Mouse (Mus musculus) MEL (cell line): ENCODE measurements around the gene Rassf3. TPM values are rescaled to one million over a fixed set of nuclear protein-coding genes. Genes with fewer than 3 reads are reported as not detected.

Source experiments
- DNase-seq: peaks from one replicate; pipeline ENCODE4 v3.0.0; 2011; ENCODE audit warnings: low read depth, low spot score
- H3K27ac ChIP-seq: 2 replicates; pipeline ENCODE4 v1.5.1; 2012; ENCODE audit warnings: low read depth, mild to moderate bottlenecking, control low read depth, low read length, moderate library complexity; ENCODE audit not compliant: control insufficient read depth
- H3K27me3 ChIP-seq, 2 experiments: fragments of 150-350 bp in 1 of 2; sonication (generic) in 1 of 2; 2 replicates each; pipeline ENCODE4 v1.6.1; 2012; ENCODE audit warnings: low read length in 2 of 2, mild to moderate bottlenecking in 2 of 2, improper control_type of control experiment in 1 of 2, moderate library complexity in 1 of 2; ENCODE audit not compliant: insufficient read depth in 2 of 2, control insufficient read depth in 1 of 2
- H3K36me3 ChIP-seq, 2 experiments: 2 replicates each; pipeline ENCODE4 v1.6.1; 2012 to 2014; ENCODE audit warnings: low read length in 2 of 2, improper control_type of control experiment in 1 of 2, inconsistent platforms in 1 of 2, mild to moderate bottlenecking in 1 of 2; ENCODE audit not compliant: insufficient read depth in 2 of 2, control insufficient read depth in 1 of 2
- H3K4me1 ChIP-seq, 2 experiments: fragments of 150-350 bp in 1 of 2; sonication (generic) in 1 of 2; 2 replicates each; pipeline ENCODE4 v1.6.1; 2012; ENCODE audit warnings: low read length in 2 of 2, improper control_type of control experiment in 1 of 2, mild to moderate bottlenecking in 1 of 2; ENCODE audit not compliant: insufficient read depth in 2 of 2, control insufficient read depth in 1 of 2
- H3K4me3 ChIP-seq, 2 experiments: fragments of 150-350 bp in 1 of 2; sonication (generic) in 1 of 2; 2 replicates each; pipeline ENCODE4 v1.5.1; 2012; ENCODE audit warnings: low read depth in 2 of 2, low read length in 2 of 2, mild to moderate bottlenecking in 2 of 2, moderate library complexity in 2 of 2, control low read depth in 1 of 2, improper control_type of control experiment in 1 of 2; ENCODE audit not compliant: control insufficient read depth in 1 of 2, insufficient read depth in 1 of 2
- H3K79me2 ChIP-seq: 2 replicates; pipeline ENCODE4 v1.6.1; 2012; ENCODE audit warnings: mild to moderate bottlenecking, low read length, moderate library complexity; ENCODE audit not compliant: control insufficient read depth, poor library complexity, insufficient read depth
- H3K9ac ChIP-seq: 2 replicates; pipeline ENCODE4 v1.6.1; 2012; ENCODE audit warnings: low read depth, mild to moderate bottlenecking, control low read depth, low read length, moderate library complexity; ENCODE audit not compliant: control insufficient read depth, poor library complexity, severe bottlenecking
- H3K9me3 ChIP-seq: fragments of 150-350 bp; sonication (generic); replicated peaks from 2 replicates; pipeline ENCODE4 v1.6.1; 2012; ENCODE audit warnings: mild to moderate bottlenecking, low read length, improper control_type of control experiment, moderate library complexity; ENCODE audit not compliant: insufficient read depth
- BHLHE40 ChIP-seq: IDR thresholded peaks from 2 replicates; pipeline ENCODE4 v1.6.1; 2012; ENCODE audit warnings: low read depth, mild to moderate bottlenecking, inconsistent platforms, low read length, improper control_type of control experiment, borderline replicate concordance
- CHD1 ChIP-seq: IDR thresholded peaks from 2 replicates; pipeline ENCODE4 v1.6.1; 2012; ENCODE audit warnings: low read depth, mild to moderate bottlenecking, inconsistent platforms, low read length, improper control_type of control experiment
- CTCF ChIP-seq, 3 experiments: IDR thresholded peaks in 2 of 3; conservative IDR thresholded peaks in 1 of 3; 2 replicates each; pipeline ENCODE4 v1.5.1; 2011 to 2012; ENCODE audit warnings: low read length in 3 of 3, low read depth in 2 of 3, mild to moderate bottlenecking in 2 of 3, improper control_type of control experiment in 1 of 3, inconsistent platforms in 1 of 3, mixed read lengths in 1 of 3, moderate library complexity in 1 of 3; ENCODE audit not compliant: control insufficient read depth in 1 of 3, insufficient read depth in 1 of 3, poor library complexity in 1 of 3, severe bottlenecking in 1 of 3
- MAX ChIP-seq: IDR thresholded peaks from 2 replicates; pipeline ENCODE4 v1.6.1; 2011; ENCODE audit warnings: low read length, improper control_type of control experiment
- MAZ ChIP-seq: IDR thresholded peaks from 2 replicates; pipeline ENCODE4 v1.6.1; 2012; ENCODE audit warnings: low read depth, mild to moderate bottlenecking, inconsistent platforms, low read length, improper control_type of control experiment
- MXI1 ChIP-seq: IDR thresholded peaks from 2 replicates; pipeline ENCODE4 v1.6.1; 2011; ENCODE audit warnings: mild to moderate bottlenecking, low read depth, low read length, improper control_type of control experiment
- NELFE ChIP-seq: IDR thresholded peaks from 2 replicates; pipeline ENCODE4 v1.6.1; 2011; ENCODE audit warnings: low read depth, low read length, improper control_type of control experiment
- POLR2A ChIP-seq, 2 experiments: IDR thresholded peaks; 2 replicates each; pipeline ENCODE4 v1.6.1; 2011 to 2012; ENCODE audit warnings: low read length in 2 of 2, mild to moderate bottlenecking in 2 of 2, control low read depth in 1 of 2, improper control_type of control experiment in 1 of 2, low read depth in 1 of 2, moderate library complexity in 1 of 2; ENCODE audit not compliant: control insufficient read depth in 1 of 2, insufficient read depth in 1 of 2, poor library complexity in 1 of 2
- POLR2AphosphoS5 ChIP-seq: IDR thresholded peaks from 2 replicates; pipeline ENCODE4 v1.6.1; 2012; ENCODE audit warnings: low read depth, borderline replicate concordance, mild to moderate bottlenecking, inconsistent platforms, low read length, moderate library complexity, mixed read lengths
- RAD21 ChIP-seq: IDR thresholded peaks from 2 replicates; pipeline ENCODE4 v1.6.1; 2011; ENCODE audit warnings: mild to moderate bottlenecking, low read depth, low read length, improper control_type of control experiment
- SIN3A ChIP-seq: IDR thresholded peaks from 2 replicates; pipeline ENCODE4 v1.6.1; 2012; ENCODE audit warnings: low read length, improper control_type of control experiment, inconsistent platforms
- SMC3 ChIP-seq: IDR thresholded peaks from 2 replicates; pipeline ENCODE4 v1.6.1; 2011; ENCODE audit warnings: low read depth, low read length, improper control_type of control experiment
- TAL1 ChIP-seq: IDR thresholded peaks from 2 replicates; pipeline ENCODE4 v1.6.1; 2012; ENCODE audit warnings: mild to moderate bottlenecking, inconsistent platforms, low read length, moderate library complexity, mixed read lengths
- TBP ChIP-seq: IDR thresholded peaks from 2 replicates; pipeline ENCODE4 v1.8.0; 2011; ENCODE audit warnings: low read depth, low read length, improper control_type of control experiment
- UBTF ChIP-seq: IDR thresholded peaks from 2 replicates; pipeline ENCODE4 v1.6.1; 2012; ENCODE audit warnings: low read depth, mild to moderate bottlenecking, inconsistent platforms, low read length, improper control_type of control experiment, moderate library complexity, borderline replicate concordance; ENCODE audit not compliant: insufficient read depth
- USF2 ChIP-seq, 2 experiments: IDR thresholded peaks; 2 replicates each; pipeline ENCODE4 v1.6.1; 2011 to 2012; ENCODE audit warnings: improper control_type of control experiment in 2 of 2, low read length in 2 of 2, borderline replicate concordance in 1 of 2, inconsistent platforms in 1 of 2, low read depth in 1 of 2, mild to moderate bottlenecking in 1 of 2; ENCODE audit not compliant: insufficient read depth in 1 of 2
- ZC3H11A ChIP-seq: IDR thresholded peaks from 2 replicates; pipeline ENCODE4 v1.6.1; 2012; ENCODE audit warnings: low read depth, mild to moderate bottlenecking, inconsistent platforms, low read length, improper control_type of control experiment
- ZMIZ1 ChIP-seq: IDR thresholded peaks from 2 replicates; pipeline ENCODE4 v1.6.1; 2012; ENCODE audit warnings: low read depth, mild to moderate bottlenecking, inconsistent platforms, low read length, improper control_type of control experiment, moderate library complexity
- ZNF384 ChIP-seq: IDR thresholded peaks from 2 replicates; pipeline ENCODE4 v1.6.1; 2012; ENCODE audit warnings: low read depth, mild to moderate bottlenecking, inconsistent platforms, low read length, improper control_type of control experiment
- polyA plus RNA-seq, 2 experiments: library from polyadenylated mRNA; stranded (reverse) in 1 of 2; unstranded in 1 of 2; fragments of >175 nt in 1 of 2; fragments of >200 nt in 1 of 2; gene quantifications; 2 replicates each; pipeline versions ENCODE4 v1.2.1 to v1.2.4; 2012; ENCODE audit warnings: low replicate concordance in 2 of 2, low read depth in 1 of 2; ENCODE audit not compliant: insufficient read length in 2 of 2, insufficient read depth in 1 of 2, missing spikeins in 1 of 2
- total RNA-seq: library from RNA; depleted of rRNA; stranded (reverse); fragments of 300-350 nt; gene quantifications from 2 replicates; pipeline ENCODE4 v1.2.3, GENCODE M21; 2012

Gene Rassf3
- total and polyA plus RNA-seq, 3 experiments: 9.2 to 15.8 TPM; not detected in 1

GRCm38 (mm10) chr10:121422294-121422693 lies 53.9 kb downstream of the Rassf3 start:
- no peak for DNase-seq
- H3K9ac ChIP-seq: no peak overlapping the region

GRCm38 (mm10) chr10:121421657-121422290 lies 54.4 kb downstream of the Rassf3 start:
- Histone ChIP-seq H3K4me3 (no peak overlapping the region), H3K9ac (no peak overlapping the region), H3K9me3 (no peaks in the 10 kb centered on the region), H3K4me1 (no peaks in the 10 kb centered on the region), H3K79me2 (no peaks in the 10 kb centered on the region), H3K27ac (no peak overlapping the region), H3K36me3 (no peaks in the 10 kb centered on the region), H3K27me3 (no peaks in the 10 kb centered on the region)
- TF ChIP-seq POLR2A (IDR thresholded peaks at IDR 0.05; ENCODE audit: control insufficient read depth in 1 of 2, insufficient read depth in 1 of 2, low read depth in 1 of 2, low read length in 2 of 2, poor library complexity in 1 of 2) (no peak), TBP (no peak), NELFE (no peak), MXI1 (no peak)
- no peak for DNase-seq

More at GRCm38 (mm10) chr10:121422294-121422693, 53.9 kb downstream of the Rassf3 start:
- TF ChIP-seq MAX (no peak), CHD1 (no peak), USF2 (IDR thresholded peaks at IDR 0.05; ENCODE audit: borderline replicate concordance in 1 of 2, insufficient read depth in 1 of 2, low read depth in 1 of 2, low read length in 2 of 2) (no peak), SMC3 (no peak), TAL1 (no peak), ZNF384 (no peak), MAZ (no peak), POLR2AphosphoS5 (no peak), CTCF (IDR thresholded peaks at IDR 0.05 in 2 of 3, conservative IDR thresholded peaks at IDR 0.05 in 1 of 3; ENCODE audit: control insufficient read depth in 1 of 3, insufficient read depth in 1 of 3, low read depth in 2 of 3, low read length in 3 of 3, poor library complexity in 1 of 3, severe bottlenecking in 1 of 3) (no peak), NELFE (no peak), ZMIZ1 (no peak), SIN3A (no peak), RAD21 (no peak), UBTF (no peak), ZC3H11A (no peak), BHLHE40 (no peak)
- H3K27me3 ChIP-seq: no peaks in the 10 kb centered on the region
- no peaks in the 10 kb centered on the region for H3K36me3 ChIP-seq
- H3K4me1 ChIP-seq: no peaks in the 10 kb centered on the region
- H3K4me3 ChIP-seq: no peak overlapping the region
- H3K27ac ChIP-seq: no peak overlapping the region
- no peaks in the 10 kb centered on the region for H3K9me3 ChIP-seq
- no peaks in the 10 kb centered on the region for H3K79me2 ChIP-seq
